Mouse (Mus musculus): ENCODE measurements around the gene Gm3285.

Gm3285 gene

GRCm38 (mm10) chr10:77900903-77901818 is 39.4 kb downstream of the Gm3285 start:
- DNase-seq (ENCODE audit: low read depth): no peak

GRCm38 (mm10) chr10:77901871-77902210 is 40.1 kb downstream of the Gm3285 start:
- DNase-seq (ENCODE audit: low read depth): no peak

- DNase-seq (ENCODE audit: low read depth): no peak
Observed at GRCm38 (mm10) chr10:77902211-77902893, 40.6 kb downstream of the Gm3285 start, which contains the start of gene Lrrc3. TSS of gene Lrrc3 (minus strand) at chr10:77902536.

- DNase-seq (ENCODE audit: low read depth): peak; percentile 35
Observed at GRCm38 (mm10) chr10:77902894-77903715, 41.3 kb downstream of the Gm3285 start.

Data from c-Kit-positive CD71-positive TER-119-negative erythroid progenitor cells, embryonic 14.5 days (primary cell).